Mouse (Mus musculus) lung, embryonic 14.5 days (tissue): Measurements from ENCODE around the gene Trim43a. TPM values are rescaled to one million over a fixed set of nuclear protein-coding genes. Genes with fewer than 3 reads are reported as not detected.
"Not testable (repeated sequence)": the region's sequence is repeated elsewhere in the genome, so short reads cannot be mapped to it uniquely, and the experiment has no call there.

ENCODE experiments used
- ATAC-seq: fragments of 200-750 bp; cut with Nextera tagmentation; 2 replicates; pipeline ENCODE4 v1.8.0; 2017; ENCODE audit warnings: mild to moderate bottlenecking, moderate TSS enrichment, moderate library complexity; ENCODE audit not compliant: insufficient read depth
- DNase-seq: peaks from one replicate; pipeline ENCODE4 v3.0.0-alpha.2; 2015
- H3K27ac ChIP-seq: fragments of 300-500 bp; sonication (generic); 2 replicates; pipeline ENCODE4 v1.5.1; 2014; ENCODE audit warnings: low read depth, mild to moderate bottlenecking, moderate library complexity
- H3K27me3 ChIP-seq: fragments of 300-500 bp; sonication (generic); 2 replicates; pipeline ENCODE4 v1.6.1; 2014; ENCODE audit warnings: low read length, control low read depth; ENCODE audit not compliant: insufficient read depth
- H3K36me3 ChIP-seq: fragments of 300-500 bp; sonication (generic); 2 replicates; pipeline ENCODE4 v1.6.1; 2014; ENCODE audit warnings: control low read depth; ENCODE audit not compliant: insufficient read depth
- H3K4me1 ChIP-seq: fragments of 300-500 bp; sonication (generic); 2 replicates; pipeline ENCODE4 v1.6.1; 2014; ENCODE audit warnings: antibody characterized with exemption, control low read depth; ENCODE audit not compliant: insufficient read depth
- H3K4me2 ChIP-seq: fragments of 300-500 bp; sonication (generic); 2 replicates; pipeline ENCODE4 v1.6.1; 2014; ENCODE audit warnings: mild to moderate bottlenecking
- H3K4me3 ChIP-seq: fragments of 300-500 bp; sonication (generic); 2 replicates; pipeline ENCODE4 v1.5.1; 2014; ENCODE audit warnings: low read depth, low read length
- H3K9ac ChIP-seq: fragments of 300-500 bp; sonication (generic); 2 replicates; pipeline ENCODE4 v1.6.1; 2014
- H3K9me3 ChIP-seq: fragments of 300-500 bp; sonication (generic); 2 replicates; pipeline ENCODE4 v1.6.1; 2016; ENCODE audit warnings: low read depth, low read length, control low read depth
- CTCF ChIP-seq: IDR thresholded peaks from 2 replicates; pipeline ENCODE4 v1.5.1; 2016; ENCODE audit warnings: antibody characterized with exemption, low read depth
- WGBS: fragments of 180-500 bp; shearing (Covaris S2); extraction: QIAGEN DNeasy Blood & Tissue Kit; methylation state at CpG from one replicate; pipeline ENCODE4 v1.1.7; 2014; 5-methylcytosine and 5-hydroxymethylcytosine counted together
- polyA plus RNA-seq: library from polyadenylated mRNA; unstranded; fragments of >200 nt; fragmentation: Nextera tagmentation; extraction: Ambion mirVana; gene quantifications from 2 replicates; pipeline ENCODE4 v1.2.1, GENCODE M21; 2014

Trim43a gene
- 0.12 TPM in 1 of 2 replicates, not detected in the other for polyA plus RNA-seq

DNA sequence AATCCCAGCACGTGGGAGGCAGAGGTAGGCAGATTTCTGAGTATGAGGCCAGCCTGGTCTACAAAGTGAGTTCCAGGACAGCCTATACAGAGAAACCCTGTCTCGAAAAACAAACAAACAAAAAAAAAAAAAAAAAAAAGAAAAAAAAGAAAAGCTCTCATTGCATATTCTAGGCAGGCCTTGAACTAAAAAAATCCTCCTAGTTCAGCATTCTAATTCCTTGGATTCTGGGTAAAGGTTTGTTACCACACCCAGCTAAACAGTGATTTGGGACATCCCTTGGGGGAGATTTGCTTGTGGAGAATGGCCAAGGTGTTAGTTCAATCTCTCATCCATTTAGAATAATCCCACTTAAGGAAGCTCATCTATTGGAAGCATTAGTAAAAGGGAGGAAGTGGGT, at the start of gene Trim43a:
Gene Trim43a, plus strand, starts transcription at position 301 of the 400 bp plus-strand sequence.
- H3K27me3 ChIP-seq, H3K9ac ChIP-seq, H3K4me1 ChIP-seq, H3K36me3 ChIP-seq, H3K27ac ChIP-seq, ATAC-seq, H3K4me3 ChIP-seq, H3K4me2 ChIP-seq, DNase-seq, H3K9me3 ChIP-seq: not testable (repeated sequence)
- 79% methylated on average over 2 of the region's 2 CpGs for WGBS

DNA sequence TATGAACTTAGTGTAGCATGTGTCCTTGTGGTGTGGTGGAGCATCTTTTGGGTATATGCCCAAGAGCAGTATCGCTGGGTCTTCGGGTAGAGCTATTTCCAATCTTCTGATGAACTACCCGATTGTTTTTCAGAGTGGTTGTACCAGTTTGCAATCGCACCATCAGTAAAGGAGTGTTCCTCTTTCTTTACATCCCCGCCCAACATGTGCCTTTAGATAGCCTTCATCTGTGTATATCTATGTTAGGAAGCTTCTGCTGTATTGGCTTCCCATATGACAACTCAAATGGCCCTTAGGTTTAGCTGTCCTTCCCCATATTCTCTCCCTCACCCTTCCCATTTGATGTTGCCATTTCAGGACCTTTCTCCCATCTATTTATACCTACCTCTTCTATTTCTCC, 46.6 kb upstream of the Trim43a start:
- Histone ChIP-seq H3K27ac (no peak overlapping the region), H3K9ac (no peak overlapping the region), H3K4me2 (no peak overlapping the region), H3K36me3 (no peaks in the 10 kb centered on the region), H3K4me3 (no peak overlapping the region), H3K9me3 (no peaks in the 10 kb centered on the region), H3K27me3 (no peaks in the 10 kb centered on the region), H3K4me1 (no peaks in the 10 kb centered on the region)
- no peak for ATAC-seq
- no peak for TF ChIP-seq CTCF
- 86% methylated on average over 5 of the region's 5 CpGs for WGBS
- DNase-seq, result no peak

DNA sequence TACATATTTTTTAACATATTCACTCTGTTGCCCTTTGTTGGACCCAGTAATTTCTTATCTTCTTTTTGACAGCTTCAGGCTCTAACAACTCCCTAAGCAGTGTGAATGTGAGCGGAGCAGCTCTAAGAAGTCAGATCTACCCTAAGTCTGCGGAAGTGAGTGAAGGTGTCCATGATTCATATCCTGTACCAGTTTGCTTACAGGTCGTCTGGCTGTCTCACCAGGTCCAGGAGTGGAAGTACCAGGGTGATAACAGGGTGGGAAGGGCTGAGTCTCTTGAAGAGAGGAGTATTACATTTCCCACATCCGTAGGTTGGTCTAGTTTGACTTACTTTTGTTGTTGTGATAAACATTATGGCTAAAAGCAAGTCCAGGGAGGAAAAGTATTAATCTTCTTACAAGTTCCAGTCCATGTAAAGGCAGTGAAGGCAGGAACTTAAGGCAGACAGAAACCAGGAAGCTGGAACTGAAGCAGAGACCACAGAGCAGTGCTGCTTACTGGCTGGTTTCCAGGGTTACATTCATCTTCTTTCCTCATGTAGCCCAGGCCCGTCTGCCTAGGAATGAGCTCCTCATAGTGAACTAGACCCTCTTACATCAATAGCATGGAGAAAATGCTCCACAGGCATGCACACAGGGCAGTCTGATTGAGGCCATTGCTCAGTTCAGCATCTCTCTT, 41.0 kb upstream of the Trim43a start:
- Histone ChIP-seq H3K27me3 (no peaks in the 10 kb centered on the region), H3K4me1 (no peaks in the 10 kb centered on the region), H3K9ac (no peak overlapping the region), H3K4me3 (no peak overlapping the region), H3K4me2 (no peak overlapping the region), H3K27ac (no peak overlapping the region), H3K9me3 (no peaks in the 10 kb centered on the region), H3K36me3 (no peaks in the 10 kb centered on the region)
- WGBS, result 58% methylated on average over 5 of the region's 5 CpGs
- no peak for TF ChIP-seq CTCF
- ATAC-seq (no peak), DNase-seq (peak; percentile 43)

DNA sequence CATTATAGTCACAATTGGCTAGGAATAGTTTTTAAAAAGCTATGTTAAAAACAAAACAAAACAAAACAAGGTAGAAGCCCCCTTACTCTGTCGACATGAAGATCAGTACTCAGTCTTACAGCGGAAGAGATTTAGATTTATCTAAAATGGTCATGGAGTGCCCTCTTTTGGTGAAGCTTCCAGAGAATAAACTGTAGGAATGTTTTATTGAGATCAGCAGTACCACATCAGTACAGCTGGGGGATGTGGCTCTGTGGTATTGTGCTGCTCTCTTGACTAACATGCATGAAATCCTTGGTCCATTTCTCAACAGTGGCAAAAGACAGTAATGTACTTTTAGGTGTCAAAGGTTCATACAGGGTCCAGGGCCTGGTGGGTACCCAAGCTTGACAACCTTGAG, 37.9 kb upstream of the Trim43a start:
- Histone ChIP-seq H3K9me3 (no peaks in the 10 kb centered on the region), H3K36me3 (no peaks in the 10 kb centered on the region), H3K27ac (no peak overlapping the region), H3K27me3 (no peaks in the 10 kb centered on the region), H3K9ac (no peak overlapping the region), H3K4me1 (no peaks in the 10 kb centered on the region), H3K4me2 (no peak overlapping the region), H3K4me3 (no peak overlapping the region)
- ATAC-seq, result peak; percentile 38; the same call in 1 of the 2 replicates
- 25% methylated on average over 2 of the region's 2 CpGs for WGBS
- peak; percentile 78 for DNase-seq
- peak; percentile 54 for TF ChIP-seq CTCF

DNA sequence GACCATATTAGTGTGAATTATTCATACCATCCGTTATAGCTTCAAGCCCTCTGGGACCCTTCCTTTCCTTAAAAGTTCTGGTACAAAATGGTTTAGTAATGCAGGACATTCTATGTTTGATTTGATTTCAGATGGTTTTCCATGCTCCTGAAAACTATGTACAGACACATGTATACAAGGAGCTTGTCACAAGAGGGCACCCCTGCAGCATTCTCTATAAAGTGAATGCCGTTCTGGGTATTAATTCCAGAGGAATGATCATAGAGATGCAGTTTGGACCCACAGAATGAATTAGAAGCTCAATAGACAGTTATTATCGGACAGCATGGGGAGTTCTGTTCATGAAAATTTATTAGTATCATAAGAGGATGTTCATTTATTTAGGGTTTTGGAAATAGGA, 35.2 kb upstream of the Trim43a start:
- H3K4me2 ChIP-seq, result no peak overlapping the region
- H3K4me3 ChIP-seq, result no peak overlapping the region
- H3K9ac ChIP-seq, result no peak overlapping the region
- no peaks in the 10 kb centered on the region for H3K36me3 ChIP-seq
- no peak overlapping the region for H3K27ac ChIP-seq
- ATAC-seq, result no peak
- H3K27me3 ChIP-seq, result no peaks in the 10 kb centered on the region
- DNase-seq, result peak; percentile 71
- H3K9me3 ChIP-seq, result no peaks in the 10 kb centered on the region
- WGBS, result 37% methylated on average over 3 of the region's 3 CpGs
- peak; percentile 36; the same call in 1 of the 2 replicates for TF ChIP-seq CTCF
- no peaks in the 10 kb centered on the region; the same call in 1 of the 2 replicates for H3K4me1 ChIP-seq

DNA sequence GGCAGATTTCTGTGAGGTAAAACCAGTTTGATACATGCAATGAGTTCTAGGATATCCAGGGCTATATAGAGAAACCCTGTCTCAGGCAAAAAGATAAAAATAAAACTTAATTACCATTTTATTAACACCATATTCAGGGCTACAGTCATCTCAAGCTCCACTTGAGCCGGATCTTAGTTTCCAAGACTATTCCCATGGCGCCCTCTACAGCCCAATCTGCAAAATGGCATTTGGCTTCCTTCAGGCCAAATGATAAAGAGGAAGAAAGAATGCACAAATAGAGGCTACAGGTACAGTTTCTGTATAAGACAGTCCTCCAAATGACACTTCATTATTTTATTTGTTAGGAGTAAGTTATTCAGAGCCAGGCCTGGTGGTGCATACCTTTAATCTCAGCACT, 34.5 kb upstream of the Trim43a start:
- Histone ChIP-seq H3K4me3 (no peak overlapping the region), H3K9ac (no peak overlapping the region), H3K27ac (no peak overlapping the region), H3K9me3 (no peaks in the 10 kb centered on the region), H3K36me3 (no peaks in the 10 kb centered on the region), H3K4me1 (no peaks in the 10 kb centered on the region; the same call in 1 of the 2 replicates), H3K27me3 (no peaks in the 10 kb centered on the region), H3K4me2 (no peak overlapping the region)
- peak; percentile 84 for DNase-seq
- TF ChIP-seq CTCF, result peak; percentile 71
- WGBS, result 7% methylated on average over 2 of the region's 2 CpGs
- no peak for ATAC-seq

DNA sequence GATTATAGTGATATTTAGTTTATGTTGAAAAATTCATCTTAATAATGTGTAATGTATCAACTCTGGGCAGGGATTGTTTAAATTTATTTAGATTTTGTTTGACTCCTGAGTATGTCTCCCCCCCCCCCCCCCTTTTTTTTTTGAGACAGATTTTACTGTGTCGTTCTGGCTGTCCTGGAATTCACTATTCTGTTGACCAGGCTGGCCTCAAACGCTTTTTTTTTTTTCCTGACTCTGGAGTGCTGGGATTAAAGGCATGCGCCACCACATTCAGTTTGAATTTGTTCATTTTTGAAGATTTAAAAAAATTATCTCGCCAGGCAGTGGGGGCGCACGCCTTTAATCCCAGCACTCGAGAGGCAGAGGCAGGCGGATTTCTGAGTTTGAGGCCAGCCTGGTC, 34.0 kb upstream of the Trim43a start:
- Histone ChIP-seq H3K27me3 (no peaks in the 10 kb centered on the region), H3K9ac (no peak overlapping the region), H3K4me3 (no peak overlapping the region), H3K36me3 (no peaks in the 10 kb centered on the region), H3K4me1 (no peaks in the 10 kb centered on the region; the same call in 1 of the 2 replicates), H3K27ac (no peak overlapping the region), H3K4me2 (no peak overlapping the region), H3K9me3 (no peaks in the 10 kb centered on the region)
- DNase-seq (no peak), ATAC-seq (no peak)
- no peak for TF ChIP-seq CTCF
- WGBS, result 54% methylated on average over 8 of the region's 8 CpGs
